Mouse (Mus musculus): ENCODE measurements at regions not wholly inside any gene's neighbourhood (a gene's known extent, or its start where the extent isn't known, plus 50 kb on each side); places are given as distances from the start of the nearest gene placed in this dataset.

- DNase-seq (ENCODE audit: low spot score in 2 of 2): no peak
Measured at GRCm38 (mm10) chr15:63553597-63553996, 291.4 kb downstream of the Gsdmc2 start.

- DNase-seq (ENCODE audit: low spot score in 2 of 2): peak in 1 of 2 experiments; percentile 9
Measured at GRCm38 (mm10) chr15:63532337-63533055, 312.5 kb downstream of the Gsdmc2 start.

- no peak for DNase-seq (ENCODE audit: low spot score in 2 of 2)
Measured at GRCm38 (mm10) chr15:63527318-63527717, 317.7 kb downstream of the Gsdmc2 start.

GRCm38 (mm10) chr15:63526820-63527219 lies 318.2 kb downstream of the Gsdmc2 start:
- no peak for DNase-seq (ENCODE audit: low spot score in 2 of 2)

- DNase-seq (ENCODE audit: low spot score in 2 of 2): no peak
Measured at GRCm38 (mm10) chr15:63517301-63517700, 327.7 kb downstream of the Gsdmc2 start.

GRCm38 (mm10) chr15:63500453-63500852 lies 344.5 kb downstream of the Gsdmc2 start:
- DNase-seq (ENCODE audit: low spot score in 2 of 2): no peak

- DNase-seq (ENCODE audit: low spot score in 2 of 2): no peak
Measured at GRCm38 (mm10) chr15:63498483-63498882, 346.5 kb downstream of the Gsdmc2 start.

GRCm38 (mm10) chr15:63497207-63497606 lies 347.8 kb downstream of the Gsdmc2 start:
- no peak for DNase-seq (ENCODE audit: low spot score in 2 of 2)

- no peak for DNase-seq (ENCODE audit: low spot score in 2 of 2)
Measured at GRCm38 (mm10) chr15:63484910-63485309, 360.1 kb downstream of the Gsdmc2 start.

- DNase-seq (ENCODE audit: low spot score in 2 of 2): no peak
Measured at GRCm38 (mm10) chr15:63484217-63484887, 360.6 kb downstream of the Gsdmc2 start.

GRCm38 (mm10) chr15:63479270-63479805 lies 365.6 kb downstream of the Gsdmc2 start:
- no peak for DNase-seq (ENCODE audit: low spot score in 2 of 2)

- DNase-seq (ENCODE audit: low spot score in 2 of 2): no peak
Measured at GRCm38 (mm10) chr15:63466916-63467315, 378.1 kb downstream of the Gsdmc2 start.

GRCm38 (mm10) chr15:63452529-63452928 lies 392.4 kb downstream of the Gsdmc2 start:
- no peak for DNase-seq (ENCODE audit: low spot score in 2 of 2)

- DNase-seq (ENCODE audit: low spot score in 2 of 2): no peak
Measured at GRCm38 (mm10) chr15:63446288-63446687, 398.7 kb downstream of the Gsdmc2 start.

- no peak for DNase-seq (ENCODE audit: low spot score in 2 of 2)
Measured at GRCm38 (mm10) chr15:63445016-63445415, 400.0 kb downstream of the Gsdmc2 start.

- no peak for DNase-seq (ENCODE audit: low spot score in 2 of 2)
Measured at GRCm38 (mm10) chr15:63442146-63442780, 402.7 kb downstream of the Gsdmc2 start.

GRCm38 (mm10) chr15:63412649-63413048 lies 432.3 kb downstream of the Gsdmc2 start:
- no peak for DNase-seq (ENCODE audit: low spot score in 2 of 2)

GRCm38 (mm10) chr15:63411771-63412118 lies 433.2 kb downstream of the Gsdmc2 start:
- no peak for DNase-seq (ENCODE audit: low spot score in 2 of 2)

- no peak for DNase-seq (ENCODE audit: low spot score in 2 of 2)
Measured at GRCm38 (mm10) chr15:63410994-63411770, 433.8 kb downstream of the Gsdmc2 start.

GRCm38 (mm10) chr15:63400445-63400844 lies 444.5 kb downstream of the Gsdmc2 start:
- no peak for DNase-seq (ENCODE audit: low spot score in 2 of 2)

- DNase-seq (ENCODE audit: low spot score in 2 of 2): no peak
Measured at GRCm38 (mm10) chr15:63400011-63400410, 445.0 kb downstream of the Gsdmc2 start.

GRCm38 (mm10) chr15:63397485-63397884 lies 447.5 kb downstream of the Gsdmc2 start:
- no peak for DNase-seq (ENCODE audit: low spot score in 2 of 2)
